Mouse (Mus musculus) erythroblast, embryonic 14.5 days (primary cell): ENCODE data around the gene Mag.
"Not testable (repeated sequence)": the region's sequence is repeated elsewhere in the genome, so short reads cannot be mapped to it uniquely, and the experiment has no call there.

Source experiments
- GATA1 ChIP-seq: IDR thresholded peaks from 2 replicates; pipeline ENCODE4 v1.6.1; 2012; ENCODE audit warnings: low read length, inconsistent platforms, mixed read lengths
- TAL1 ChIP-seq: IDR thresholded peaks from 3 replicates; pipeline ENCODE4 v1.6.1; 2012; ENCODE audit warnings: low read length, inconsistent platforms, mixed read lengths

- not testable (repeated sequence) for TF ChIP-seq GATA1, TAL1
Measured at GRCm38 (mm10) chr7:30945466-30945865, 30.8 kb upstream of the Mag start.
